Mouse (Mus musculus): ENCODE measurements around the gene Havcr1.
"Not testable (repeated sequence)": the region's sequence is repeated elsewhere in the genome, so short reads cannot be mapped to it uniquely, and the experiment has no call there.

Gene Havcr1

DNA sequence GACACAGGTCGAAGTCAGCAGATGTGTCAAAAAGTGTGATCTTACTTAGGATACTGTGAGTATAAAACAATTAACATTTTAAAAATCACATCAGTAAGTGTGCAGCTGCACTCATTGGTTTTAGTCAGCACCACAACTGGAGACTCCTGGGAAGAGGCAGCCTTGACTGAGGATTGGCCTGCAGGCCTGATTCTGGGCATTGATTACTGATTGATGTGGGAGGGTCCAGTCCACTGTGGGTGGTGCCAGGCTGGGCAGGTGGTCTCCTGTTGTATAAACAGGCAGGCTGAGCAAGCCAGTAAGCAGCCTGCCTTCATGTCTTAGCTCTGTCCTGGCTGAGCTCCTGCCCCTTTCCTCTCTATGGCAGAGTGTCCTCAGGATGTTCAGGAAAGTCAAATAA is at the start of gene Havcr1:
Havcr1 (plus strand) TSS at position 5 of the 400 bp plus-strand sequence.
- in situ Hi-C loops (cut with MboI; ENCODE audit: unreplicated experiment in 2 of 2): not testable (repeated sequence)

DNA sequence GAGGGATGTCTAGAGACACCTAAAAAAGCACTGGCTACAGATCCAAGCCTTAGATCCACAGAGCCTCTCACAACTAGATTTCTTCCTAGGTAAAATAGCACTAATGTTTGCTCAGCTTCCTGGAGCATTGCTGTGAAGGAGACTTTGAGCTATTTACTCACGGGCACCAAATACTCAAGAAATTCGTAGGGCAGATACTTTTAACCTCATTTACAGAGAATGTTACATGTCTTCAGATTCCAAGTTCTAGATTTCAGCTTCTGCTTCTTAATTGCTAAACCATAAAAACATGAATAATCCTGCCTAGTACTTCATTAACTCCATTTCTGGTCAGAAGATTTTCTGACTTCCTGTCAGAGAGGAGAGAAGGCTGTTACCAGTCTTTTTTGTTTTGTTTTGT is 44.7 kb upstream of the Havcr1 start:
- in situ Hi-C loops (cut with MboI; ENCODE audit: unreplicated experiment in 2 of 2): loop anchor here (10.0 kb wide), 1 partner anchor 55 kb away; no protein-coding TSS in a partner anchor

DNA sequence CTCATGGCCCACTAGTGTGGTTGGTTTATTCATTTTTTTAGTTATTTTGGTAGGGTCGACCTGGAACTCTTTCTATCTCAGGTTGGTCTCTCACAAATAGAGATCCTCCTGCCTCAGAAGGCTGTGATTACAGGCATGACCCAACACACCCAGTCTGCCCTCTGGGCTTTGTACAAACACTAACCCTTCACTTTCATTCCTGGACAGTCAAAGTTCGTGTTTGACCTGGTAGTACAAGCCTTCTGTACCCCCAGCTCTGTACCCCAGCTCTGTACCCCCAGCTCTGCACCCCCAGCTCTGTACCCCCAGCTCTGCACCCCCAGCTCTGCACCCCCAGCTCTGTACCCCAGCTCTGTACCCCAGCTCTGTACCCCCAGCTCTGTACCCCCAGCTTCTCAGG is 39.0 kb upstream of the Havcr1 start:
- in situ Hi-C loops (cut with MboI; ENCODE audit: unreplicated experiment in 2 of 2): loop anchor here (10.0 kb wide), 1 partner anchor 49 kb away; no protein-coding TSS in a partner anchor

DNA sequence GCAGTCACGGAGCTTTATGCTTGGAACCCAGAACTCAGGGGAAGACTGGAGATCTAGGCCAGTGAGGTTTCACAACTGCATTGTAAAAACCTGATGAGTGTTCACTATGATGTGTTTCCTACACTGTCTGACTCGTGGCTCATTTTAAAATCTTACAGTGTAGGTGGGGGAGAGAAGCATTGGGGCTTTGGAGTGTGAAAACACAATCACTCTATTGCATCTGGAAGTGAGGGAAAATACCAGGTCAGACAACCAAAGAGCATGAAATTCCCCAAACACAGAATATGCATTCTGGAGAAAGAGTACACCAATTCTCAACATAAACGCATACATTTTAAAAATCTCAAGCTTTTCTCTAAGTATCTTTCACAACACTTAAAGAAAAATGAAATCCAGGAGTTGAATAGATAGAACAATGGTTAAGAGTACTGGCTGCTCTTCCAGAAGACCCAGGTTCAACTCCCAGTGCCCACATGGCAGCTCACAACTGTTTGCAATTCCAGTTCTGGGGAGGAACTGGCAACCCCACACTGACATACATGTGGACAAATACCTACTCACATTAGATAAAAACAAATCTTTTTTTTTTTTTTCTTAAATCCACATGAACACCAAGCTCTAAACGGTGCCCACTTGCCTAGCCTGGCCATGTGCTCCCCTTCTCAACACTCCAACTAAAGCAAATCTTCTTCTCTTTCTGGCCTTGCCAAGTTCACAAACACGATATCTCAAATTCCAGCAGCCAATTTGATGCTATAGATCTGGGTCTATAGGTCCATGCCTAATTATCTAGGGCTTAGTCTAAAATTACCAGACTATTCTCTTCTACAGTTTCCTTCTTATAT is 37.2 kb upstream of the Havcr1 start:
- in situ Hi-C loops (cut with MboI; ENCODE audit: unreplicated experiment in 2 of 2): loop anchor here (10.0 kb wide), 1 partner anchor 47 kb away; no protein-coding TSS in a partner anchor

DNA sequence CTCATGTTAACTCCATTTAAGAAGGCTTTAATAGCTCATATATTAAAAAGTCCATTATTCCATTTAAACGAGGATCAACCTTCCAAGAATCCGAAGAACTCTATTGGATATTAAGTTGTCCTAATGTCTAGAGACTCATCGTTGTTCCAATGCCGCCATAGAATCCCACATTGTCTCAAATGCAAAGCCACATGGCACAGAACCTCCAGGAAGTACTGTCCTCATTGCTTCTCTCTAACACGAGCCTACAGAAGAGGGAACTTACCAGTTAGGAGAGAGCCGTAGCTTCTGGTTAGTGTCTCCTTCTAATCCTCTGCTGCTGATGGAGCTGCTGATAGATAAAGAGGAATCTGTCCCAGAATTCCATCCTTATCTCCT is 36.6 kb upstream of the Havcr1 start:
- in situ Hi-C loops (cut with MboI; ENCODE audit: unreplicated experiment in 2 of 2): loop anchor here (10.0 kb wide), 1 partner anchor 47 kb away; no protein-coding TSS in a partner anchor

DNA sequence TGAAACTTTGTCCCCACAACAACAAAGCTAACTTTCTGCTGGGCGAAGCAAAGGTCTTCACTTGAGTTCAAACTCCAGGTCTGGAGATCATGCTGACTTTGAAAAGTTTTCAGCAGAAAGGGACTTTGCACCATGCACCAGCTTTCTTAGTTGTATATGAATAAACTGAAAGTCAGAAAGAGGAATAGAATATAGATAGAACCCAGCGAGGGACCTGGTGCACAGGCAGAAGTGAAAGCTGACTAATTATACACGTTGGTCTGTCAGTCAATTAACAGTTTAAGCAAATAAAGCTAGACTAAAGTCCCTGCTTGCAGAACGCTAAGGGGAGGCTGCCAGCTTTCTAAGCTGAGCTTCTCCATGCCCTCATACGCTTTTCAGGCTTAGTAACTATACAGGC is 36.0 kb upstream of the Havcr1 start:
- in situ Hi-C loops (cut with MboI; ENCODE audit: unreplicated experiment in 2 of 2): loop anchor here (10.0 kb wide), 1 partner anchor 46 kb away; no protein-coding TSS in a partner anchor

DNA sequence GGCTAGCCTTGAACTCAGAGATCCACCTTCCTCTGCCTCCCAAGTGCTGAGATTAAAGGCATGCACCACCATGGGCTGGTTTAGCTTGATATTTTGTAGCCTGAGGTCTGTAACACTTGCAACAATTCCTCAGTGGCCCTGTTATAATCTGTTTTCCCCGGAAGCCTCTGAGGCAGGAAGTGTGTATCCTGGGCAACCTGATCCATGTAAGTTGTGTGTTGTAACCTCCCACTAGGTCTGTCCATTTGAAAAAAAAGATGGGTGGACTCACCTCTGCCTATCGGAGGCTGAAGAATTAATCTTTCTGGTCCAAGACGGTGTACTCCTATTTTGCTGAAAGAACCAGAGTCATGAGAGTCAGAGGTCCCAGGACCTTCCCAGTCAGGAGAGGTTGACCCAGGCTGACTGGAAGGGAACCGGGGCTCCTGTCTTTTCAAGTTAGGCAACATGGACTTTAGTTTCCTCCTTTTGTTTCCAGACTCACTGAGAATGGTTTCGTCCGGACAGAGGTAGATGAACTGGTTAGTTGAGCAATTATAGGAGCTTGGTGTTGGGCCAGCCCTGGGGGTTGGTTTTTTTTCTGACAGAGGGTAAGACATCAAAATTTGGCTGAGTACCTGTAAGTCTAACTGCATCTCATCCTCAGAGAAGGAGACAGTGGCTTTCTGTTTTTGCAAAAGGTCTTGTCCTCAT is 28.1 kb upstream of the Havcr1 start, which contains the start of gene Timd2:
Timd2 (minus strand) TSS at position 398 of the 693 bp plus-strand sequence.
- in situ Hi-C loops (cut with MboI; ENCODE audit: unreplicated experiment in 2 of 2): no loop called here

DNA sequence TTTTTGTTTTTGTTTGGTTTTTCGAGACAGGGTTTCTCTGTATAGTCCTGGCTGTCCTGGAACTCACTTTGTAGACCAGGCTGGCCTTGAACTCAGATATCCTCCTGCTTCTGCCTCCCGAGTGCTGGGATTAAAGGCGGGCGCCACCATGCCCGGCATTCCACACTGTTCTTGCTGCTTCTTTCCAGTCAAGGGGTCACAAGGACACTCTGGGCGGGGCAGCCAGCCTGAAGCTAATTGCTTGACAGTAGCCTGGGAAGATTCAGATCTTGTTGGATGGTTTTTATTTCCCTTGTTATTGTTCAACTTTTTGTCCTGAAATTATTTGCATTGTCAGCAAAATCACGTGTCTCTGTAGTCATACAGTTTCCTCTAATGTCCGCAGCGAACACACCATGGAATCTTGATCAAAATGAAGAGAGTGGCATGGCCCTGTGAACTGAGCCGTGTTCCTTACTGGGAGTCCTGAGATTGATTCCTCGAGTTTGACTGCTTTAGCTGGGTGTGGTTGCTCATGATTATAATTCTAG is 3.3 kb upstream of the Havcr1 start:
- in situ Hi-C loops (cut with MboI; ENCODE audit: unreplicated experiment in 2 of 2): loop anchor here in 1 of 2 experiments (5.0 kb wide), 1 partner anchor 284 kb away; no protein-coding TSS in a partner anchor

DNA sequence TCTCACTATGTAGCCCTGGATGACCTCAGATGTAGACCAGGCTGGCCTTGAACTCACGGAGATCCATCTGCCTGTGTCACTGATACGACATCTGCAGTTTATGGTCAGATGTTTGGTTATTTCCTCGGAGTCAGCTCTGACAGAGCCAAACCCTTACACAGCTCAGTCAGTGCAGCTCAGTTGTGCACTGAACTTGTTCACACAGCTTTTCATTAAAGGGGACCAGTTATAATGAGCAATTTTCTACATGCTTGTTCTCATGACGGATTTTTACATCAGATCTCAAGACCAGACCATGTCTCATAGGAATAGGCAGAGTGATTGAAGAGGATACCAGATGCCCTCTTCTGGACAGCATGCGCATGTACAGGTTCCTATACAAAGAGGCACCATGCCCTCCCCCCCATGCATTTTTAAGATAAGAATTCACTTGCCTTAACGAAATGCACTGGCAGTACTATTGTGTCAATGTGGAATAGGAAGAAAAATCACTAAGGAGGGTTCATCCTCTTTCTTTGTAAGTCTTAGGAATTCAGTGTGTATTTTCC is 1.6 kb upstream of the Havcr1 start:
- in situ Hi-C loops (cut with MboI; ENCODE audit: unreplicated experiment in 2 of 2): loop anchor here in 1 of 2 experiments (5.0 kb wide), 1 partner anchor 286 kb away; no protein-coding TSS in a partner anchor

DNA sequence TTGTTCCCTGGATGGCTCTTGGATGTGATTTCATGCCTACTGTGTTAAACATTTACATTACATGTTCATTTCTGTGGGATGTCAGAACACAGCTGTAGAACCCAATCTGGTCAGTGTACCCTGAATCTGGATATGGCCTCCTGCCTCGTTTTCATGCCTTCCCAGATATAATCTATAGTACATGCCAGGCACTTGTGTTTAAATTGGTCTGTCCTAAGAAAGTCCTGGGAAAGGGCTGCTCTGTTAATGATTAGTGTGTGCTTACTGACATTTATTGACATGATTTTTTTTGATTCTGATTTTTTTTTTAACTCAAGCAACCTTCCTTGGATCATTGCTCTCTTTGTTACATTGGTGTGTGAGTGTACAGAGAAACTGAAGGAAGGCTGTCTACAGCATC is 263 bp upstream of the Havcr1 start:
- in situ Hi-C loops (cut with MboI; ENCODE audit: unreplicated experiment in 2 of 2): loop anchor here in 1 of 2 experiments (5.0 kb wide), 1 partner anchor 287 kb away; no protein-coding TSS in a partner anchor

DNA sequence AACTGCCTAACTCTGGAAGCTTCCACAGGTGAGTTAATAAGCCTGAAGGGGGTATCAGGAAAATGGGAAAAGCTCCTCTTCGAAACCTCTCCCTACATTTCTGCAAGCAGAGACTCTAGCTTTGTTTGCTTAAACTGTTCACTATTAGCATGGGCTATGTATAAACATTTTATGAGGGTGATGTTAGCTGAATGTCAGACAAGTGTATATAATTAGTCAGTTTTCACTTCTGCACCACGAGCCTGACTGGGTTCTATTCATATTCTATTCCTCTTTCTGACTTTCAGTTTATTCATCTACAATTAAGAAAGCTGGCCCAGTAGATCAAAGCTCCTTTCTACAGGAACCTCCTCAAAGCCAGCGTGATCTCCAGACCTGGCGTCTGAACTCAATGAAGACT is 4.6 kb downstream of the Havcr1 start:
- in situ Hi-C loops (cut with MboI; ENCODE audit: unreplicated experiment in 2 of 2): no loop called here

DNA sequence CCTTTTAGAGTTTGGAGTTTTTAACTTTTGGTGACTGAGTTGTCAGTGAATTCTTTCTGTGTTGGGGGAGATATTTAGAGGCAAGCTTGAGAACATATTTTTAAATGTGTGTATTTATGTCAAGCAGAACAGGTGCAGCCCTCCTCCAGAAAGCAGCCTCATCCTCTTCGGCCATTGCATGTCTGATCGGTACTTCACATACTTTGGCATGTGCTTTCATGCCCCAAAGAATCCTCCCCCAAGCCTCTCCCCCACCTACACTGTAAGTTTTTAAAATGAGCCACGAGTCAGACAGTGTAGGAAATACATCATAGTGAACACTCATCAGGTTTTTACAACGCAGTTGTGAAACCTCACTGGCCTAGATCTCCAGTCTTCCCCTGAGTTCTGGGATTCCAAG is 6.0 kb downstream of the Havcr1 start:
- in situ Hi-C loops (cut with MboI; ENCODE audit: unreplicated experiment in 2 of 2): loop anchor here (10.0 kb wide), 1 partner anchor 46 kb away; no protein-coding TSS in a partner anchor

DNA sequence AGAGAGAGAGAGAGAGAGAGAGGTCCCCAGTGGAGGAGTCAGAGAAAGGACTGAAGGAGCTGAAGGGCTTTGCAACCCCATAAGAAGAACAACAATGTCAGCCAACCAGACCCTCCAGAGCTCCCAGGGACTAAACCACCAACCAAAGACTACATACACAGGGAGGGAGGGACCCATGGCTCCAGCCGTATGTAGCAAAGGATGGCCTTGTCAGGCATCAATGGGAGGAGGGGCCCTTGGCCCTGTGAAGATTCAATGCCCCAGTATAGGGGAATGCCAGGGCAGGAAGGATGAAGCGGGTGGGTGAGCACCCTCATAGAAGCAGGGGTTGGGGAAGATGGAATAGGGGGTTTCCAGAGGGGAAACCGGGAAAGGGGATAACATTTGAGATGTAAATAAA is 6.8 kb downstream of the Havcr1 start:
- in situ Hi-C loops (cut with MboI; ENCODE audit: unreplicated experiment in 2 of 2): loop anchor here (10.0 kb wide), 1 partner anchor 47 kb away; no protein-coding TSS in a partner anchor

DNA sequence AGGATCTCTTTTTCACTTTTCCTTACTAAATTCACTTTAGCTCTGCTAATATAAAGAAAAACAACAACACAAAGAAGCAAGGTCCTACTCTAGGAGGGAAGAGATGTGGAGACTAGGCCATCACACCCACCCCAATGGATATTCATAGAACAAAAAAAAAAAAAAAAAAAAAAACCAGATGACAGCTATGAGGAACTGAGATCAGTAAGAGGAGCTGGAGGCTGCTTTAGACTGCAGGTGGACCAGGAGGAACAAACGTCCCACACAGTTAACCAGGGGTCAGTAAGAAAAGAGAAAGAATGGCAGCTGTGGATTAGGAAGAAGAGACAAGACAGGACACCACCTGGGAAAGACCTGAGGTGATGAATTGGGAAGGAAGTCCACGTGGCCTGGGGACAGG is 13.1 kb downstream of the Havcr1 start:
- in situ Hi-C loops (cut with MboI; ENCODE audit: unreplicated experiment in 2 of 2): loop anchor here (10.0 kb wide), 1 partner anchor 53 kb away; no protein-coding TSS in a partner anchor

DNA sequence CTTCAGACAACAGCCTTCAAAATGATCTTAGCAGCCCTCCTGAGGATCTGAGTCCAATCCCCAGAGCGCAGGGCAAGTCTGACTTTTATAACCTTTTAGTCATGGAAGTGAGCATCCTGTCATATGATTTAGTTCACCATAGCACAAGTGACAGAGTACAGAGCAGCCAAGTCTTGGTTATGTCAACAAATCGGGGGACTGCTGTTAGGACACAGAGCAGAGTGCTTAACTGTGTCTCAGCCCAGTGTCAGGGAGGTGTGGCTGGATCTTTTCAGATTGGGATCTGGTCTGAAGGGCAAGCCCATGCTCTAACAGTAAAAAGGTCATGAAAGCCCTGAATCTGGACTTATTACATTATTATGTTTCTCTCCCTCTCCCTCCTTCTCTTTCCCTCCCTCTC is 18.8 kb downstream of the Havcr1 start:
- in situ Hi-C loops (cut with MboI; ENCODE audit: unreplicated experiment in 2 of 2): no loop called here

DNA sequence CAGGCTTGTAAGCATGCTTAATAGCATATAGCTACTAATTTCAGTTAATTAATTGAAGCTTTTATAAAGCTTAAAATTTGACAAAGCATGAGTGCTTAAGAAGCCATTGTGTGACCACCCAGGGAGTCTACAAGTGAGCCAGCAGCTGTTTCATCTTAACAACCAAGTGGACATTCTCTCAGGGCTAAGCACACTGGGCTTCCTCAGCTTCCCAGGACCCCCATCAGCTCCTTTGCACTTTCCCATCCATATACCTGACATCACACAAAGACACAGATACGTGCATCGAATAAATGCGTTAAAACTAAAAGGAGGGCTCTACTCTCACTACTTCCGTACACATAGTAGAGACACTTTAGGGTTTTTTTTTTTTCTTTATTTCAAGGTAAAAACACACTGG is 19.8 kb downstream of the Havcr1 start:
- in situ Hi-C loops (cut with MboI; ENCODE audit: unreplicated experiment in 2 of 2): no loop called here

DNA sequence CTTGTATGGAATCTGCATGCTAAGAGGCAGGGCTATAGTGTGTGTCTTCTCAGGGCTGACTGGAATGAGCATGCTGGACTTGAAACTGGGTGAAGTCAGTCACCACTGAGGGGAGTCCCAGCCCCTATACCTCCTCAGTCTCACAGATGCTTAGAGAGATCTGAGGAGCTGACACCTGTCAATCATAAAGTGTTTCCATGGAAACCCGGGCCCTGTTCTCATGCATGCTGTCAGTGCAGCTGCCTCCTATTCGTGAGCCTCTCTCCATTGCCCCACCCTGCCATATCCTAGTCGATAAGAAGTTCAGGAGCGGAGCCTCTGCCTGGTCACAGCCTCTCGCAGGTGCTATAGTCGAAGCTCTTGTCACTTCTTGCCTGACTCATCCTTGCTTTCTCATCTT is 20.8 kb downstream of the Havcr1 start:
- in situ Hi-C loops (cut with MboI; ENCODE audit: unreplicated experiment in 2 of 2): not testable (repeated sequence)

DNA sequence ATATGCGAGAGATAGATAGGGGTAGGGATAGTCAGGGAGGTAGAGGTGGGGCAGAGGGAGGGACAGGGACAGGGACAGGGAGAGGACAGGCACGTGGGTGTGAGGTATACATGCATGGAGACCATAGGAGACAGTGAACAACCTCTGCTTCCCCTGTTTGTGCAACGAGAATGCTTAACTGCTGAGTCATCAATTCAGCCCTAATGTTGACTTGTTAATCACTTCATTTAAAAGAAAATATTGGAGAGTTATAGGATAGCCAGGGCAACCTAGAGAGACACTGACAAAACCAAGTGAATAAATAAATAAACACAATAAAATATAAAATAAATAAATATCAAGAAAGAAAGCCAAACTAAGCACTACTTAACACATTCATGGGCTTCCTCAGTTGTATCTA is 42.0 kb downstream of the Havcr1 start:
- in situ Hi-C loops (cut with MboI; ENCODE audit: unreplicated experiment in 2 of 2): no loop called here

DNA sequence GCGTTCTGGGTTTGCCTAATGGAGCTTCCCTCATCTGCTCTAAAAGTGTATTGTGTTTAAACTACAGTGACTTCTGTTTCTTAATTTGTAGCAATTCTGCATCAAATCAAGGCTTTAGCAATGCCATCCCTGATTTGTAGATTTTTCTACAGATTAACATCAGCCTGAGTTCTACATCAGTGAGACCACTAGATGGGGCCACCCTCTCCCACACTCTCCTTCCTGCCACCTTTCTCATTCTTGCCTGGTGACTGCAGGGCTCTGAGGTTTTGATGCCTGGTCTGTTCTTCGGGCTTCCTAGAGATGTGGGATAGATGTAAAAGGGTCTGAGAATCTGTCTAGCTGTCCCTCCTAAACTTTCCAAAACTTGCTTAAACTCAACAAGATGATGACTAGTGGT is 44.9 kb downstream of the Havcr1 start:
- in situ Hi-C loops (cut with MboI; ENCODE audit: unreplicated experiment in 2 of 2): no loop called here

DNA sequence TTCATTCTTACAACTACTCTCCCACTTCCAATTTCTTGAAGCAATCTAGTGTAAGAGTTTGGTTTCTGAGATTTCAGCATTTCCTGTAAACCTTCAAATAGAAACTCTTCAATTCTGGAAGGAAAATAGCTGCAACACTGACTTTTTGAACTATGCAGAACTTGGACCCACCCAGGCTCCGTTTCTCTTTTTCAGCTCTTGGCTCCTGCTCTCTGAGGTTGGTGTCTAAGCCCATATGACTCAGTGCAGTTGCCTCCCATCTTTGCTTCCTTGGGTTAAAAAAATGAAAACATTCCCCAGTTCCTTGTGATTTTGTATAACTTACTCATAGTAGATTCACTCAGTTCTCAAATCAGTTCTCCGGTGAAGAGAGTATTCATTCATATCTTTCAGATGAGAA is 69.6 kb downstream of the Havcr1 start:
- in situ Hi-C loops (cut with MboI; ENCODE audit: unreplicated experiment in 2 of 2): no loop called here

DNA sequence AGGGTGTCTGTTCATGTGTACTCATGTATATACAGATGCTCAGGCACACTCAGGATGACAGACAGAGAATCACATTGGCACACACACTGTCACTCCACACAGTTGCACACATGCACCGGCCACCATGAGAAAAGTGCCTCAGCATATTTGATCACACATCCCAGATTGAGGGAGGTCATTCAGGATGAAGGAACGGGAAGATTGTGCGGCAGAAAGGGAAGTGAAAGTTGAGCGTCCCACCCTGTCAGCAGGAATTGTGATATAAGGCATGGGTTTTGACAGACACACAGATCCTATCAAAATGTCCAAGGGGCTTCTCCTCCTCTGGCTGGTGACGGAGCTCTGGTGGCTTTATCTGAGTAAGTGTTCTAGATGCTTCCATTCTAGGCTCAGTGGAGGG is 75.6 kb downstream of the Havcr1 start, which contains the start of gene Timd4:
Timd4 (plus strand) TSS at position 290 of the 400 bp plus-strand sequence.
- in situ Hi-C loops (cut with MboI; ENCODE audit: unreplicated experiment in 2 of 2): no loop called here
